Mouse (Mus musculus) bone marrow, adult 2 months (tissue): ENCODE measurements at regions not wholly inside any gene's neighbourhood (a gene's known extent, or its start where the extent isn't known, plus 50 kb on each side); places are given as distances from the start of the nearest gene placed in this dataset.

Experiments used
- CTCF ChIP-seq: fragments of 200-500 bp; IDR thresholded peaks from 2 replicates; pipeline ENCODE4 v1.5.1; 2011; ENCODE audit warnings: low read length, control low read depth; ENCODE audit not compliant: control insufficient read depth, insufficient read depth
- POLR2A ChIP-seq: fragments of 200-500 bp; IDR thresholded peaks from 2 replicates; pipeline ENCODE4 v1.6.1; 2011; ENCODE audit warnings: low read depth, mild to moderate bottlenecking, control low read depth, low read length, borderline replicate concordance; ENCODE audit not compliant: control insufficient read depth

DNA sequence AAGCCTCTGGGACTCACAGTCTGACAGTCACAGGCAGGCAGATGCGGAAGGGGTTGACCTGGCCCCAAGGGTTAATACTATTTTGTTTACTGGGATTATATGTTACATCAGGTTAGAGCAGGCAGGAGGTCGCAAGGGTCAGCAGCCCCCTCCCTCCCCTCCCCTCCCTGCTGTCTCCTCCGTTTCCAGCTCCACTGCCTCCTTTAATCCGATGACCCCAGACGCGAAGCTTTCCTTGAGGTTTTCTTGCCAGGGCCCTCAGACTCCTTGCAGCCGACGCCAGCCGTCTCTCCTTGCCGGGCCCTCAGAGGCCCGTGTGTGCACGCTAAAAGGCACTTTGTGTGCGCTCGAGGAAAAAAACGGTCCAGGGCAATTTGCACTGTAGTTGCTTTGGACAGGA is 438.6 kb downstream of the Med13l start:
- TF ChIP-seq CTCF, result no peak
- TF ChIP-seq POLR2A, result no peak
